Mouse (Mus musculus): ENCODE results near the gene Serpina3b. TPM values are rescaled to one million over a fixed set of nuclear protein-coding genes. Genes with fewer than 3 reads are reported as not detected.

Gene Serpina3b
- polyA plus RNA-seq, 1 experiment from 2014 or later = 0.35 TPM

DNA sequence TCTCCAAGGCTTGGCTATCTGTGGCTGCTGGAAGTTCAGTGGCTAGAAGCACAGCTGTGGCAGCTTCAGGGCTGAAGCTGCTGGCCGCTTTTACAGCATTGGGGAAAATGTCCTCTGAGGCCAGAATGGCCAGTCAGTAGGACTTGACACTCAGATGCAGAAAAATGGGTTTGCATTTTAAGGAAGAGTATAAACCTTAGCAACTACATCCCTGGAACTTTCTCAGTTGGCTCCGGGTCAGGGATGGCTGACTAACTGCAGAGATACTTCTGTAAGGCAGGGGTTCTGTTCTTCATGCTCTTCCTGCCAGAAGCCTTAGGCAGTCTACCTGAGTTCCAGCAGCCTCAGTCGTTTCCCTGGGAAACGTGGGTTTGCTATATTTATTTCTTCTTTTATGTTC lies 57.2 kb downstream of the Serpina3b start:
- Histone ChIP-seq H3K9me3 (no peaks in the 10 kb centered on the region), H3K9ac (no peak overlapping the region), H3K27me3 (no peaks in the 10 kb centered on the region), H3K4me1 (no peaks in the 10 kb centered on the region), H3K4me2 (no peak overlapping the region), H3K27ac (no peak overlapping the region), H3K4me3 (no peak overlapping the region), H3K36me3 (no peaks in the 10 kb centered on the region)
- WGBS = 59% methylated on average over 4 of the region's 4 CpGs
- ATAC-seq (ENCODE audit: insufficient number of reproducible peaks, low FRiP score, low TSS enrichment, low read depth) = no peak

DNA sequence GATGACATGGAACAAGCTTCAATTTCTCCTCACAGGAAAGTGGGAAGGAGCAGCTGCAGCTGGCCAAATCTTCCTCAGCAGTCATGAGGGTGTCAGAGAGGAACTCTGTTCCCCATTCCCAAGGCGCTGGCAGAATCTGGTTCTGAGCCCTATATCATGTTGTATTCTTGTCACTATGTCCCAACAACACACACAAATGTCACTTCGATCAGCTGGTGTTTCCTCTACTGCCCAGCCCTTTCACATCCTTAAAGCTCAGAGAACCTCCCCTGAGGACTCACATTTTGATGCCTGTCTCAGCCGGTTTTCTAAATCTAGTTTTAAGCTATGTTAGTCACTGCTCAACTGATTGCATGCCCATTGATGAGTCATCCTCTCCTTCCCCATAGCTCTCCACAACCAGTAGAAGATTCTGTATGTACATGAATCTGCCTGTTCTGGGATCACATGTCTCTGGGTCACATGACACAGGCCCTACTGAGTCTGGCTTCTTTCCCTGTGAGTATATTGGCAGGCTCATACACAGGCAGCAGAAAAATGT lies 58.3 kb downstream of the Serpina3b start:
- WGBS = 64% methylated on average over 3 of the region's 3 CpGs
- ATAC-seq (ENCODE audit: insufficient number of reproducible peaks, low FRiP score, low TSS enrichment, low read depth) = no peak
- Histone ChIP-seq H3K9me3 (no peaks in the 10 kb centered on the region), H3K27ac (no peak overlapping the region), H3K27me3 (no peaks in the 10 kb centered on the region), H3K4me1 (no peaks in the 10 kb centered on the region), H3K4me2 (no peak overlapping the region), H3K4me3 (no peak overlapping the region), H3K36me3 (no peaks in the 10 kb centered on the region), H3K9ac (no peak overlapping the region)

Other genes with a start within 250 kb of the Serpina3b start
- gene Serpina1c, start 223.1 kb upstream of the Serpina3b start, polyA plus RNA-seq (2015; fragmentation: Nextera tagmentation; extraction: Ambion mirVana) = 0.15 and 1.1 TPM in 2 replicates
- gene Serpina1e, start 169.0 kb upstream of the Serpina3b start, polyA plus RNA-seq (2015; fragmentation: Nextera tagmentation; extraction: Ambion mirVana) = 0.12 and 0.82 TPM in 2 replicates
- gene Serpina11, start 138.0 kb upstream of the Serpina3b start, polyA plus RNA-seq (2015; fragmentation: Nextera tagmentation; extraction: Ambion mirVana) = not detected in 2 replicates
- 0.24 and 0.51 TPM in 2 replicates for gene Serpina9, start 114.2 kb upstream of the Serpina3b start, polyA plus RNA-seq (2015; fragmentation: Nextera tagmentation; extraction: Ambion mirVana)
- gene Serpina12, start 83.6 kb upstream of the Serpina3b start, polyA plus RNA-seq (2015; fragmentation: Nextera tagmentation; extraction: Ambion mirVana) = 0.31 and 1.4 TPM in 2 replicates
- not detected in 2 replicates for gene Serpina5, start 26.9 kb upstream of the Serpina3b start, polyA plus RNA-seq (2015; fragmentation: Nextera tagmentation; extraction: Ambion mirVana)
- not detected in 2 replicates for gene Serpina3a, start 15.3 kb upstream of the Serpina3b start, polyA plus RNA-seq (2015; fragmentation: Nextera tagmentation; extraction: Ambion mirVana)
- 0.09 TPM in 1 of 2 replicates, not detected in the other for gene Serpina3c, start 25.9 kb downstream of the Serpina3b start, polyA plus RNA-seq (2015; fragmentation: Nextera tagmentation; extraction: Ambion mirVana)
- not detected in 2 replicates for gene Serpina3f, start 86.5 kb downstream of the Serpina3b start, polyA plus RNA-seq (2015; fragmentation: Nextera tagmentation; extraction: Ambion mirVana)
- 0.65 and 0.98 TPM in 2 replicates for gene Serpina3g, start 108.2 kb downstream of the Serpina3b start, polyA plus RNA-seq (2015; fragmentation: Nextera tagmentation; extraction: Ambion mirVana)
- gene Serpina3i, start 135.1 kb downstream of the Serpina3b start, polyA plus RNA-seq (2015; fragmentation: Nextera tagmentation; extraction: Ambion mirVana) = 1.1 and 2.9 TPM in 2 replicates
- 3.6 and 6.2 TPM in 2 replicates for gene Serpina3j, start 186.6 kb downstream of the Serpina3b start, polyA plus RNA-seq (2015; fragmentation: Nextera tagmentation; extraction: Ambion mirVana)
- not detected in 2 replicates for gene Serpina3k, start 210.5 kb downstream of the Serpina3b start, polyA plus RNA-seq (2015; fragmentation: Nextera tagmentation; extraction: Ambion mirVana)
- not detected in 2 replicates for gene Serpina3m, start 210.5 kb downstream of the Serpina3b start, polyA plus RNA-seq (2015; fragmentation: Nextera tagmentation; extraction: Ambion mirVana)